Mouse (Mus musculus) heart, embryonic 16.5 days (tissue): ENCODE results near the gene Senp7. TPM values are rescaled to one million over a fixed set of nuclear protein-coding genes. Genes with fewer than 3 reads are reported as not detected.
A peak's percentile ranks its signal among the peaks of the same experiment; 100 is the strongest.
"Not testable (repeated sequence)": the region's sequence is repeated elsewhere in the genome, so short reads cannot be mapped to it uniquely, and the experiment has no call there.

ENCODE experiments used
- ATAC-seq: fragments of 200-750 bp; cut with Nextera tagmentation; replicated peaks from 2 replicates; pipeline ENCODE4 v1.8.0; 2017; ENCODE audit warnings: moderate number of reproducible peaks; ENCODE audit not compliant: insufficient read depth, low FRiP score; ENCODE audit errors: extremely low read depth
- H3K27ac ChIP-seq: fragments of 300-500 bp; sonication (generic); 2 replicates; pipeline ENCODE4 v1.5.1; 2014; ENCODE audit warnings: mild to moderate bottlenecking, low read length, control low read depth, moderate library complexity
- H3K27me3 ChIP-seq: fragments of 300-500 bp; sonication (generic); 2 replicates; pipeline ENCODE4 v1.6.1; 2014; ENCODE audit warnings: low read length, mixed read lengths; ENCODE audit not compliant: control insufficient read depth, insufficient read depth
- H3K36me3 ChIP-seq: fragments of 300-500 bp; sonication (generic); 2 replicates; pipeline ENCODE4 v1.6.1; 2014; ENCODE audit not compliant: control insufficient read depth, insufficient read depth
- H3K4me1 ChIP-seq: fragments of 300-500 bp; sonication (generic); 2 replicates; pipeline ENCODE4 v1.6.1; 2014; ENCODE audit warnings: low read length, mixed read lengths; ENCODE audit not compliant: control insufficient read depth, insufficient read depth
- H3K4me2 ChIP-seq: fragments of 300-500 bp; sonication (generic); 2 replicates; pipeline ENCODE4 v1.6.1; 2014; ENCODE audit warnings: low read depth, mild to moderate bottlenecking, control low read depth, low read length
- H3K4me3 ChIP-seq: fragments of 300-500 bp; sonication (generic); 2 replicates; pipeline ENCODE4 v1.5.1; 2014; ENCODE audit warnings: mild to moderate bottlenecking, control low read depth, low read length
- H3K9ac ChIP-seq: fragments of 300-500 bp; sonication (generic); 2 replicates; pipeline ENCODE4 v1.6.1; 2014; ENCODE audit warnings: low read length, control low read depth
- H3K9me3 ChIP-seq: fragments of 300-500 bp; sonication (generic); replicated peaks from 2 replicates; pipeline ENCODE4 v1.6.1; 2016; ENCODE audit warnings: low read length; ENCODE audit not compliant: control insufficient read depth
- WGBS: fragments of 180-500 bp; shearing (Covaris S2); extraction: QIAGEN DNeasy Blood & Tissue Kit; methylation state at CpG from one replicate; pipeline ENCODE4 v1.1.7; 2014; 5-methylcytosine and 5-hydroxymethylcytosine counted together
- polyA plus RNA-seq: library from polyadenylated mRNA; unstranded; fragments of >200 nt; fragmentation: Nextera tagmentation; extraction: Ambion mirVana; gene quantifications from 2 replicates; pipeline ENCODE4 v1.2.1, GENCODE M21; 2015

The Senp7 gene
- 16.7 and 20.8 TPM in 2 replicates for polyA plus RNA-seq

GRCm38 (mm10) chr16:56048038-56048437 is at the start of gene Senp7:
TSS of gene Senp7 (plus strand) at chr16:56048338.
- H3K9ac ChIP-seq, result not testable (repeated sequence)

DNA sequence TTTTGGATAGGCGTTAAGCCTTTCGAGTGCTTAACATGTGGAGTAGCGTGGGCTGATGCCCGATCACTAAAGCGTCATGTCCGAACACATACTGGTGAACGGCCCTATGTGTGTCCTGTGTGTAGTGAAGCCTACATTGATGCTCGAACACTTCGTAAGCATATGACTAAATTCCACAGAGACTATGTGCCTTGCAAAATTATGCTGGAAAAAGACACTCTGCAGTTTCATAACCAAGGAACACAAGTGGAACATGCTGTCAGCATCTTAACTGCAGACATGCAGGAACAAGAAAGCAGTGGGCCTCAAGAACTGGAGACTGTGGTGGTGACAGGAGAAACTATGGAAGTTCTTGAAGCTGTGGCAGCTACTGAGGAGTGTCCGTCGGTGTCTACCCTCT is 41.3 kb upstream of the Senp7 start:
- Histone ChIP-seq H3K36me3 (peaks cover 29% of the 10 kb centered on the region), H3K27ac (no peak overlapping the region), H3K27me3 (no peaks in the 10 kb centered on the region), H3K4me1 (no peaks in the 10 kb centered on the region), H3K4me3 (no peak overlapping the region), H3K4me2 (no peak overlapping the region), H3K9me3 (no peaks in the 10 kb centered on the region), H3K9ac (no peak overlapping the region)
- WGBS, result 80% methylated on average over 11 of the region's 11 CpGs
- no peak for ATAC-seq

More at GRCm38 (mm10) chr16:56048038-56048437, at the start of gene Senp7:
- not testable (repeated sequence) for H3K4me2 ChIP-seq, H3K27me3 ChIP-seq, H3K4me3 ChIP-seq, H3K36me3 ChIP-seq, H3K27ac ChIP-seq, ATAC-seq, H3K9me3 ChIP-seq, H3K4me1 ChIP-seq
- no CpG with 5 or more reads among the region's 4 CpGs for WGBS

DNA sequence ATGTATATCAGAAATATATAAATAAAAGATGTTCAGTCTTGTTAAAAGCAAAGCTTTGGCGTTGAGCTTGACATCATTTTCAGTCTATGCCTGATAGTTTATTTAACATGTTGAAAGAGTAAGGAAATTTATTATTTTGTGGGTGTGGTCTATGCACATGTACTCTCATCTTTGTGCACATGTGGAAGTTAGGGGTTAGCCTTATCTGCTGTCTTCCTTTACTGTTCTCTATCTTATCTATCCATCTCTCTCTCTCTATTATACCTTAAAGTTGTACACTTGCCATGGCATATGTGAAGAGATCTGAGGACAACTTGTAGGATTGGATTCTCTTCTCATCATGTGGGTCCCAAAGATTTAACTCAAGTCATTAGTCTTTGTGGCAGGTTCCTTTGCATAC is 39.3 kb upstream of the Senp7 start:
- Histone ChIP-seq H3K4me2 (no peak overlapping the region), H3K27me3 (no peaks in the 10 kb centered on the region), H3K9me3 (no peaks in the 10 kb centered on the region; the same call in 1 of the 2 replicates), H3K27ac (no peak overlapping the region), H3K4me1 (no peaks in the 10 kb centered on the region), H3K4me3 (no peak overlapping the region), H3K36me3 (peaks cover 33% of the 10 kb centered on the region), H3K9ac (no peak overlapping the region)
- WGBS, result 96% methylated on average over 1 of the region's 1 CpGs
- no peak for ATAC-seq

DNA sequence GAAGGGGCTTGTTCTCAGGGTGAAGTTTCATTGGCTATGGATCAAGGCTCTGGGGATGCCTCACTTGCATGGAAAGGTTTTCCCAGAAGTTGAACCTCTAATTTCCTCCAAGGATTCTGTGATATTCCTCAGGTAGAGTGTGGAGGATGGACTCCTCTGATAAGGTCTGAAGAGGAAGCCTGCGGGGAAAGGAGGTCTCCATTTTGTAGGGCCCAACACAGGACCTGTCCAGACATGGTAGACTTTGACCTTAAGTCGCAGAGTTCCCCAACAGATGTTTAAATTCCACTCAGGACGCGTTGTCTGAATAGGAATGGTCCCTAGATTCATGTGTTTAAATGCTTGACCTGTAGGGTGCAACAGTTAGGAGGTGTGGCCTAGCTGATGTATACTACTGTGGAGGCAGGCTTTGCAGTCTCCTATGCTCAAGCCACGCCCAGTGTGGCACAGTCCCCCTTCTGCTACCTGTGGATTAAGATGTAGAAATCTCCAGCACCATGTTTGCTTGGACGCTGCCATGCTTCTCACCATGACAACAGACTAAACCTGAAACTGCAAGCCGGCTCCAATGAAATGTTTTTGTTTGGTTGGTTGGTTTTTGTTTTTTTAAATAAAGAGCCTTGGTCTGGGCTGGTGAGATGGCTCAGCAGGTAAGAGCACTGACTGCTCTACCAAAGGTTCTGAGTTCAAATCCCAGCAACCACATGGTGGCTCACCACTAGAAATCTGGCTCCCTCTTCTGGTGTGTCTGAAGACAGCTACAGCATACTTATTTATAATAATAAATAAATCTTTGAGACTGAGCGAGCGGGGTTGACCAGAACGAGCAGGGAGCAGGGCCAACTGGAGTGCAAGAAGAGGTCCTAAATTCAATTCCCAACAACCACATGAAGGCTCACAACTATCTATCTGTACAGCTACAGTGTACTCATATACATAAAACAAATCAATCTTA is 35.1 kb upstream of the Senp7 start:
- 88% methylated on average over 10 of the region's 10 CpGs for WGBS
- Histone ChIP-seq H3K4me3 (no peak overlapping the region), H3K4me2 (no peak overlapping the region), H3K36me3 (peaks cover 28% of the 10 kb centered on the region), H3K27ac (no peak overlapping the region), H3K27me3 (no peaks in the 10 kb centered on the region), H3K4me1 (no peaks in the 10 kb centered on the region), H3K9me3 (no peaks in the 10 kb centered on the region; the same call in 1 of the 2 replicates), H3K9ac (no peak overlapping the region)
- no peak for ATAC-seq

DNA sequence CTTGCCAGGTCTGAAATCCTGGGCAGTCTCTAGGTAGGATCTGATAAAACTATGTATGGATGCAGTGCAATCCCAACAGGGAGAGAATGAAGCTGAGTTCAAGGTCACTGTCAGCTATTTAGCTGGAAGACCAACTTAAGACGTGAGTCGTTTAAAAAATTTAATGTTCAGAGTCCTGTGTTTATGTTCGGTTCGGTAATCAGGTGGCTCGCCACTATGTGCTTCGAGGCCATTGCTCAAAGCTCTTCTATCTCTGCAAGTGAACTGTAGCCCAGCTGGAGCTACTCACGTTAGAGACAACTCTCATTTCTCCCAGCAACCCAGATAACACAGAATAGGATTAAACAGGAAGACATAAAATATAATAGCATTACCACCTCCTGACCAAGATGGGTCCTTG is 34.1 kb upstream of the Senp7 start:
- no peaks in the 10 kb centered on the region for H3K4me1 ChIP-seq
- ATAC-seq, result no peak
- no peaks in the 10 kb centered on the region; the same call in 1 of the 2 replicates for H3K9me3 ChIP-seq
- H3K27me3 ChIP-seq, result no peaks in the 10 kb centered on the region
- WGBS, result 81% methylated on average over 7 of the region's 7 CpGs
- H3K4me2 ChIP-seq, result no peak overlapping the region
- peaks cover 37% of the 10 kb centered on the region for H3K36me3 ChIP-seq
- no peak overlapping the region for H3K27ac ChIP-seq
- H3K9ac ChIP-seq, result no peak overlapping the region
- no peak overlapping the region for H3K4me3 ChIP-seq

DNA sequence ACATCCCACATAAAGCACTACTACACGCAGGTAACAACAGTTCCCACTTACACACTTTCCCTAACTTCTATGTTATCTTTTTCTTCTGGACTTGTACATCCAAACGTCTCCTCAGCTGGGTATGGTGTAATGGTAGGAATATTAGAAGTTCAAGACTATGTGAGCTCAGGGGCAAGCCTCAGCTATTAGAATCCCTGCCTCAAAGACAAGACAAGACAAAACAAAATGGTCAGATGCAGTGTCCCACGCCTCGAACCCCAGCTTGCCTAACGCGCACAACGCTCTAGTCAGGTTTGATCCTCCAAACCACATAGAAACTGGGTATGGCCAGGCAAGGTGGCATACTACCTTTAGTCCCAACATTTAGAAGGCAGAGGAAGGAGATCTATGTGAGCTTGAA is 28.5 kb upstream of the Senp7 start:
- no peak for ATAC-seq
- H3K4me3 ChIP-seq, result no peak overlapping the region
- H3K9ac ChIP-seq, result no peak overlapping the region
- no peaks in the 10 kb centered on the region for H3K4me1 ChIP-seq
- no peaks in the 10 kb centered on the region for H3K9me3 ChIP-seq
- WGBS, result 91% methylated on average over 7 of the region's 7 CpGs
- no peaks in the 10 kb centered on the region for H3K27me3 ChIP-seq
- H3K36me3 ChIP-seq, result peaks cover 44% of the 10 kb centered on the region
- H3K4me2 ChIP-seq, result no peak overlapping the region
- H3K27ac ChIP-seq, result no peak overlapping the region

DNA sequence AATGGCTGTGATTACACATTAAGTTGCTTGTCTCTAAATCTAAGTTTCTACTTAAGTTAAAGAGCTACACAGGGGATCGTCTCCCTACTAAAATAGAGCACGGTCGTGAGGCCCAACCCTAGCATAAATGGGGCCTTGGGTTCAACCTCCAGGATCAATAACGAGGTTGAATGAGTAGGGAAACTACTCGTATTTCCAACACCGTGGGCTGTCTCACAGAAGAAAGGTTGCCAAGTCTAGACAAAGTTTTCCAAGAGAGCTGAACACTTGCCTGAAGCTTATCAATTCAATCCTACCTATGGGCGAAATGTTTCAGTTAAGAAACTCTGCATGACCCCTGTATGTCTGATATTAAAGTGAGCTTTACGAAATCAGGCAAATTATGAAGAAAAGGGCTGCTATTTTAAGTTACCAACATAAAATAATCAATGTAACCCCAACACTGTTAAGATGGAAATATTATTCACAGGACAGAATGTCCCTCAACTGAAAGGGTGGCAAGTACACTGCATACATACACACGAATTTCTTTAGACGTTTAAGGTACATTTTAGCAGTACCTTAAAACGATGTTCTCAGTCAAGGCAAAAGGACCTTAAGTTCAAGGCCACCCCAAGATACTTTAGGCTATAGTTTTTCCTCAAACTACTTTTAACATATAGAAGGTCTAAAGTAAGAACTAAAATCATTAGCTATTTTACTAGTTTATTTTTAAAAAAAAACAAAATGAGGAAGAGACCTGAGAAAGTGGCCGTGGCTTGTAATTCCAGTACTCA is 20.1 kb upstream of the Senp7 start:
- no peak for ATAC-seq
- no peaks in the 10 kb centered on the region for H3K9me3 ChIP-seq
- H3K36me3 ChIP-seq, result peaks cover 14% of the 10 kb centered on the region
- H3K9ac ChIP-seq, result peak overlapping the region; percentile 99
- H3K4me3 ChIP-seq, result peak overlapping the region; percentile 97
- H3K27ac ChIP-seq, result no peak overlapping the region
- H3K27me3 ChIP-seq, result no peaks in the 10 kb centered on the region
- 29% methylated on average over 12 of the region's 12 CpGs for WGBS
- peak overlapping the region; percentile 93 for H3K4me2 ChIP-seq
- H3K4me1 ChIP-seq, result peaks cover 15% of the 10 kb centered on the region

DNA sequence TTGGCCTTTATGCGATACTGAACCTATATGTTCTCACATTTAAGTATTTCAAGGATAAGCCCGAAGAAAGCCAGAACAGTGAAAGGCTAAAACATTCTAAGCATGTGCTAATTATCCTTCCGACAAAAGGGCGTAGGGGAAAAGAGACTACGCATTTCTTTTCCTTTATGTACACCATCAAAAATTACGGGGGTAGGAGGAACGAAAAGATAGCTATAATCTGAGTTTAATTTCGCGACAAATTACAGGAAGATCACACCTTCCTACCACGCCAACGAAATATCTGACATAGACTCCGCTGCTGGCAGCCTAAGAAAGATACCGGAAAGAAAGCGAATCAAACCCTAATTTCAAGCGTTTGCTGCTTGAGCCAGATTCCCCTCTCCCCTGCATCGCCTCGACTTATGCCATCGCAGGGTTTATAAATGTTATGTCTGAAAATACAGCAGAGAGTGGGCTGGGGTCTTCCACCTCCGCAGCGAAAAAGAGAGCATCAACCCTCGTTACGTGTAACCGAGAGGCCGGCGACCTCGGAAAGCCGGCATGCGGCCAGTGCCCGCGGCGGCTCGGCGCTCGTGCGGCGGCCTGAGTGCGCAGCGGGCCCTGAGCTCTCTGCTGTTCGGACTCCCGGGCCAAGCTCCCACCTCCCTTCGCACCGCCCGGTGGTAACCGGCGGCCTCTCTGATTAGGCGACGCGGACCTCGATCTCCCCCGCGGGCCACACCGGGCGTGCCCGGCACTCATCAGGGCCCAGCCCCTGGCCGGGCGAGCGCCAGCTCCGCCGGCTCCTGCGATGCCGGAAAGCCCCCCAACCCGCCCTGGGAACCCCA is 19.2 kb upstream of the Senp7 start:
- peak overlapping the region; percentile 93 for H3K4me2 ChIP-seq
- H3K27me3 ChIP-seq, result no peaks in the 10 kb centered on the region
- peak overlapping the region; percentile 97 for H3K4me3 ChIP-seq
- H3K36me3 ChIP-seq, result peaks cover 17% of the 10 kb centered on the region
- peak overlapping the region; percentile 99 for H3K9ac ChIP-seq
- H3K9me3 ChIP-seq, result no peaks in the 10 kb centered on the region
- peaks cover 15% of the 10 kb centered on the region for H3K4me1 ChIP-seq
- H3K27ac ChIP-seq, result peak overlapping the region; percentile 93
- ATAC-seq, result peak; percentile 80
- WGBS, result under 1% methylated on average over 62 of the region's 62 CpGs
